Mouse (Mus musculus): ENCODE measurements at regions not wholly inside any gene's neighbourhood (a gene's known extent, or its start where the extent isn't known, plus 50 kb on each side); places are given as distances from the start of the nearest gene placed in this dataset.

DNA sequence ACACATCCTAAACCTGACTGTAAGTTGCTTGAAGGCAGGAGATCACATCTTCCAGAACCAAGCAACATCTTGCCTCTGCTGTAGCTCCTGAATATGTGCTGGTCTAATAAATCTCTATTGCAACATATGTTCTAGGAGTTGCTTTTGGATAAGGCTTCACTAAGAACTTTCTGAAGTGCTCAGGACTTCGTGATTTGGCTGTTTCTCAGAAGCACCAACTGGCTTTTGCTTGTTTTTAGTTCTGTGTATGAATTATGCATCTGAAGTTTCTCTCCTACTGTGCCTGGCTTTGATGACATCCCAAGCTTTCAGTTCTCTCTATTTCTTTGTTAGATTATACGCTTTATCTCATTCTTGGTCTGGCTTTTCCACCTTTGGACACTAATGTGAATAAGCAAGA, 122.2 kb upstream of the Dkk2 start:
- H3K36me3 ChIP-seq (replicated peaks; ENCODE audit: control insufficient read depth, insufficient read depth, low read length) = no peaks in the 10 kb centered on the region
- 82% methylated on average over 2 of the region's 2 CpGs for WGBS
- no peak overlapping the region for H3K9ac ChIP-seq (replicated peaks; ENCODE audit: low read depth, low read length)
- ATAC-seq (ENCODE audit: insufficient read depth, low read depth) (no peak), DNase-seq (ENCODE audit: low spot score) (no peak)
- no peaks in the 10 kb centered on the region for H3K9me3 ChIP-seq (replicated peaks; ENCODE audit: control insufficient read depth, low read length)
- no peak overlapping the region for H3K27ac ChIP-seq (ENCODE audit: low read depth)
- no peak overlapping the region for H3K4me2 ChIP-seq (ENCODE audit: low read depth, low read length)
- no peaks in the 10 kb centered on the region for H3K27me3 ChIP-seq (ENCODE audit: control insufficient read depth, insufficient read depth, low read length)
- peaks cover 9% of the 10 kb centered on the region; the same call in 1 of the 2 replicates for H3K4me1 ChIP-seq (ENCODE audit: control insufficient read depth, insufficient read depth)
- no peak overlapping the region for H3K4me3 ChIP-seq (ENCODE audit: low read depth, low read length)
- TF ChIP-seq EP300 (IDR thresholded peaks at IDR 0.05; ENCODE audit: low read depth) = no peak
- TF ChIP-seq CTCF (IDR thresholded peaks at IDR 0.05; ENCODE audit: low read depth) = no peak

GRCm38 (mm10) chr3:131964952-131965351, 120.1 kb upstream of the Dkk2 start:
- Histone ChIP-seq H3K27ac (ENCODE audit: low read depth) (no peak overlapping the region), H3K27me3 (ENCODE audit: control insufficient read depth, insufficient read depth, low read length) (no peaks in the 10 kb centered on the region), H3K4me1 (ENCODE audit: control insufficient read depth, insufficient read depth) (peaks cover 9% of the 10 kb centered on the region; the same call in 1 of the 2 replicates), H3K9me3 (replicated peaks; ENCODE audit: control insufficient read depth, low read length) (no peaks in the 10 kb centered on the region), H3K9ac (replicated peaks; ENCODE audit: low read depth, low read length) (no peak overlapping the region), H3K4me3 (ENCODE audit: low read depth, low read length) (no peak overlapping the region), H3K4me2 (ENCODE audit: low read depth, low read length) (no peak overlapping the region), H3K36me3 (replicated peaks; ENCODE audit: control insufficient read depth, insufficient read depth, low read length) (no peaks in the 10 kb centered on the region)
- WGBS = 87% methylated on average over 9 of the region's 9 CpGs
- no peak for TF ChIP-seq EP300 (IDR thresholded peaks at IDR 0.05; ENCODE audit: low read depth)
- no peak for TF ChIP-seq CTCF (IDR thresholded peaks at IDR 0.05; ENCODE audit: low read depth)
- DNase-seq (ENCODE audit: low spot score) (no peak), ATAC-seq (ENCODE audit: insufficient read depth, low read depth) (no peak)

DNA sequence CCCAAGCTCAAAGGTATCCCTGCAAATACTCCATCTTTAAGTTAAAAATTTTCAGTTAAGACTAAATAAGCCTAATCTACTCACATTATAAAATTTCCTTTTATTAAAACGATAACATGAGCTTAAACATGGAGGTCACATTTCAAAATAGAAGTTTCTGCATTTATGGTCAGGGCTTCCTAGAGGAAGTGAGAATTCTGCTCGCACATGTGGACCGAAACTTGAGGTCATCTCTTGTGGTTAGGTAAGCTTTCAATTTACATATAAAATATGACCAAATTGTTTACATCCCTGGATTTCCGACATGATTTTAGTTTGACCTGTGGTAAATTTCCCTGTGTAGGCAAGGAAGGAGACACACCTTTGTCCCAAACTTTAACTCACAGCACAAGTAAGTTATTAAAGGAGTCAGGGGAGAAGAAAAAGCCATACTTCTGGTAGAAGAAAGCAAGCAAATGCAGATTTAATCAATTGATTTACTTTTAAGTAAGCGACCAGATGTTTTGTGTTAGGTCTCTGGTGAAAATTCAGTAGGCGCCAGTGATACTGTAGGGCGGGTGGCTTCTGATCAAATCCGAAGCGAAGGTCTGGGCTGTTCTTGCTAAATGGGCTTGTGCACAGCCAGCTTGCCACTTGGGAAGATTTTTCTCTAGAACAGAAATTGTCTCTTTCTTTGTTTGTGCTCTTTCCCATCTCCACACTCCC, 119.5 kb upstream of the Dkk2 start:
- TF ChIP-seq CTCF (IDR thresholded peaks at IDR 0.05; ENCODE audit: low read depth) = no peak
- no peak for TF ChIP-seq EP300 (IDR thresholded peaks at IDR 0.05; ENCODE audit: low read depth)
- Histone ChIP-seq H3K4me2 (ENCODE audit: low read depth, low read length) (no peak overlapping the region), H3K9me3 (replicated peaks; ENCODE audit: control insufficient read depth, low read length) (no peaks in the 10 kb centered on the region), H3K9ac (replicated peaks; ENCODE audit: low read depth, low read length) (no peak overlapping the region), H3K4me1 (ENCODE audit: control insufficient read depth, insufficient read depth) (peaks cover 9% of the 10 kb centered on the region; the same call in 1 of the 2 replicates), H3K36me3 (replicated peaks; ENCODE audit: control insufficient read depth, insufficient read depth, low read length) (no peaks in the 10 kb centered on the region), H3K27ac (ENCODE audit: low read depth) (no peak overlapping the region), H3K4me3 (ENCODE audit: low read depth, low read length) (no peak overlapping the region), H3K27me3 (ENCODE audit: control insufficient read depth, insufficient read depth, low read length) (no peaks in the 10 kb centered on the region)
- 86% methylated on average over 9 of the region's 9 CpGs for WGBS
- ATAC-seq (ENCODE audit: insufficient read depth, low read depth) (no peak), DNase-seq (ENCODE audit: low spot score) (no peak)

DNA sequence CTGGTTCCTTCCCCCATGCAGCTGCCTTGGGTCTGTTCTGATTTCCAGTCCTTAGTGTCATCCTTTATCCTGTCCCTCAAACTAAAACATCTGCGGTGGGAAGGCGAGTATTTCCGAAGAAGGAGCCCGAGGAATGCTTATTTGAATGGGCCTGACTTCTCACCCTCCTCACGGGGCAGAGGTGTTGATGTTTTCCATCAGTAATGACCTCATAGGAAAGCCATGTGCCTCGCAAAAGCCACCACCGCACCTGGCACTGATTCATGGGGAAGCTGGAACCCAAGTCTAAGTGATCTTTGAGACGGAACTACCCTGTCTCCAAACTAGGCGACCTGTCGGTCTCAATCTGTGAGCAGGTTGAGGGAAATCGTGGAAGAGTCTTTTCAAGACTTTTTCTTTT, 117.8 kb upstream of the Dkk2 start:
- Histone ChIP-seq H3K4me3 (ENCODE audit: low read depth, low read length) (no peak overlapping the region), H3K4me1 (ENCODE audit: control insufficient read depth, insufficient read depth) (0 out of 2 replicates have a peak, but pooled peaks cover 5% of the 10 kb centered on the region), H3K4me2 (ENCODE audit: low read depth, low read length) (no peak overlapping the region), H3K9me3 (replicated peaks; ENCODE audit: control insufficient read depth, low read length) (no peaks in the 10 kb centered on the region), H3K36me3 (replicated peaks; ENCODE audit: control insufficient read depth, insufficient read depth, low read length) (no peaks in the 10 kb centered on the region), H3K9ac (replicated peaks; ENCODE audit: low read depth, low read length) (no peak overlapping the region), H3K27me3 (ENCODE audit: control insufficient read depth, insufficient read depth, low read length) (no peaks in the 10 kb centered on the region), H3K27ac (ENCODE audit: low read depth) (no peak overlapping the region)
- ATAC-seq (ENCODE audit: insufficient read depth, low read depth) = no peak
- 33% methylated on average over 11 of the region's 11 CpGs for WGBS
- no peak for DNase-seq (ENCODE audit: low spot score)
- TF ChIP-seq CTCF (IDR thresholded peaks at IDR 0.05; ENCODE audit: low read depth) (no peak), EP300 (IDR thresholded peaks at IDR 0.05; ENCODE audit: low read depth) (no peak)

GRCm38 (mm10) chr3:131970827-131971226, 114.3 kb upstream of the Dkk2 start:
- Histone ChIP-seq H3K4me2 (ENCODE audit: low read depth, low read length) (no peak overlapping the region), H3K27ac (ENCODE audit: low read depth) (no peak overlapping the region), H3K36me3 (replicated peaks; ENCODE audit: control insufficient read depth, insufficient read depth, low read length) (no peaks in the 10 kb centered on the region), H3K4me1 (ENCODE audit: control insufficient read depth, insufficient read depth) (0 out of 2 replicates have a peak, but pooled peaks cover 5% of the 10 kb centered on the region), H3K9me3 (replicated peaks; ENCODE audit: control insufficient read depth, low read length) (no peaks in the 10 kb centered on the region), H3K4me3 (ENCODE audit: low read depth, low read length) (no peak overlapping the region), H3K9ac (replicated peaks; ENCODE audit: low read depth, low read length) (no peak overlapping the region), H3K27me3 (ENCODE audit: control insufficient read depth, insufficient read depth, low read length) (no peaks in the 10 kb centered on the region)
- ATAC-seq (ENCODE audit: insufficient read depth, low read depth) (no peak), DNase-seq (ENCODE audit: low spot score) (no peak)
- 61% methylated on average over 1 of the region's 1 CpGs for WGBS
- TF ChIP-seq CTCF (IDR thresholded peaks at IDR 0.05; ENCODE audit: low read depth) (no peak), EP300 (IDR thresholded peaks at IDR 0.05; ENCODE audit: low read depth) (no peak)

Measured in heart, postnatal 0 days (tissue).